Mouse (Mus musculus): ENCODE measurements around the gene Pcgf6.

DNA sequence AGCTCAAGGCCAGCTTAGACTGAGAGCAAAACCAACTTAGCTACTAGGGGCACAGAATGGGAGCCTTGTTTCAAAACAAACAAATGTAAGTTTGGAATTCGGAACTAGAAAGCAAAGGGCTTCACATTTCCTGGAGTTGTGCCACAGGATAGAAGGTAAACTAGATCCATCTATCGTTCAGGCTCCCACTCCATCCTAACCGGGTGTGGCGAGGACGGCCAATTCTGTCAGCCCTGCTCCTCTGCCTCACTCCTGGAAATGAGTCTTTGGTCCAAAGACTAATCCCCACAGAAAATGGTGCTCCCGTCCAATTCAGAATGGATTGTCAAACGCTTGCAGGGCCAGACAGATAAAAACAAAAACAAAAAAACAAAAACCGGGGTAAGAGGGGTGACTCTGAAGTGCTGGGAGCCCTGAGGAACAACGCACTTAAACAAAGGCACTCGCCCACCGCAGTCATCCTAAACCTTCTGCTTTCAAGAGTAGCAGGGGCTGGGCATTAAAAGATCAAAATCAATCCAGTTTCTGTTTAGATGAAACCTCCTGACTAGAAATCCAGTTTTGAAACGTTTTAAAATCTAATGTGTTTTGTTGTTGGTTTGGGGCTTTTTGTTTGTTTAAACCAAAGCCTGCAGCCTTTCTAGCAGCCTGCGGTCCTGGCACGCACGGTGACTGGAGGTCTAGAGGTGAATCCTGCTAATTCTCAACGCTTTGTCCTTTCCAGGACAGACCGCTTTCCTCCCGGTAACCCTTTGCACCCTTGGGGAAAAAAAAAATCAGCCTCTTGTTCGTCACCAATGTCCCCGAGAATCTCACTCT is 37.2 kb downstream of the Pcgf6 start:
- TF ChIP-seq CTCF (IDR thresholded peaks at IDR 0.05; ENCODE audit: low read depth) (no peak), EP300 (IDR thresholded peaks at IDR 0.05; ENCODE audit: low read depth) (no peak)

All from heart, postnatal 0 days (tissue).